Mouse (Mus musculus) forebrain, embryonic 11.5 days (tissue): ENCODE data around the gene Hspa5. TPM values are rescaled to one million over a fixed set of nuclear protein-coding genes. Genes with fewer than 3 reads are reported as not detected.

Source experiments
- polyA plus RNA-seq: library from polyadenylated mRNA; unstranded; fragments of >200 nt; fragmentation: Nextera tagmentation; extraction: Ambion mirVana; gene quantifications from 2 replicates; pipeline ENCODE4 v1.2.1, GENCODE M21; 2014

The Hspa5 gene
- polyA plus RNA-seq, 1 experiment from 2014 or later = 789 TPM

Other genes starting within 250 kb of the Hspa5 start
- gene Gapvd1, start 16.7 kb upstream of the Hspa5 start, polyA plus RNA-seq = 103 and 106 TPM in 2 replicates
- gene Rabepk, start 27.9 kb downstream of the Hspa5 start, polyA plus RNA-seq = 29.9 and 33.7 TPM in 2 replicates
- gene Fbxw2, start 54.3 kb downstream of the Hspa5 start, polyA plus RNA-seq = 81.2 and 82.4 TPM in 2 replicates
- not detected in 2 replicates for gene Gm34653, start 61.0 kb downstream of the Hspa5 start, polyA plus RNA-seq
- not detected in 2 replicates for gene Cutal, start 102.4 kb downstream of the Hspa5 start, polyA plus RNA-seq
- 117 and 127 TPM in 2 replicates for gene Psmd5, start 103.0 kb downstream of the Hspa5 start, polyA plus RNA-seq
- 4.4 and 6.5 TPM in 2 replicates for gene Phf19, start 142.1 kb downstream of the Hspa5 start, polyA plus RNA-seq
- gene Traf1, start 189.8 kb downstream of the Hspa5 start, polyA plus RNA-seq = 0.33 and 0.37 TPM in 2 replicates